Mouse (Mus musculus) G1E (cell line): Measurements from ENCODE around the gene Ncor1. TPM values are rescaled to one million over a fixed set of nuclear protein-coding genes. Genes with fewer than 3 reads are reported as not detected.
"Not testable (repeated sequence)": the region's sequence is repeated elsewhere in the genome, so short reads cannot be mapped to it uniquely, and the experiment has no call there.

Experiments used
- ATAC-seq: 2 replicates; pipeline ENCODE4 v1.8.0; 2016; ENCODE audit warnings: mild to moderate bottlenecking; ENCODE audit not compliant: insufficient number of reproducible peaks, poor library complexity, low FRiP score, severe bottlenecking; ENCODE audit errors: extremely low read depth
- DNase-seq: peaks from one replicate; pipeline ENCODE4 v3.0.0; 2012; ENCODE audit warnings: low spot score
- H3K27me3 ChIP-seq: 2 replicates; pipeline ENCODE4 v1.6.1; 2012; ENCODE audit warnings: mild to moderate bottlenecking, low read length, inconsistent platforms; ENCODE audit not compliant: insufficient read depth
- H3K36me3 ChIP-seq: replicated peaks from 2 replicates; pipeline ENCODE3; 2012; ENCODE audit warnings: mild to moderate bottlenecking, inconsistent platforms
- H3K4me1 ChIP-seq: 2 replicates; pipeline ENCODE4 v1.6.1; 2012; ENCODE audit warnings: low read depth, low read length, inconsistent platforms, mixed read lengths; ENCODE audit not compliant: insufficient read depth
- H3K4me3 ChIP-seq: 2 replicates; pipeline ENCODE4 v1.5.1; 2012; ENCODE audit warnings: low read depth, mild to moderate bottlenecking, inconsistent platforms, low read length, moderate library complexity, mixed read lengths
- H3K9me3 ChIP-seq: replicated peaks from 2 replicates; pipeline ENCODE4 v1.6.1; 2012; ENCODE audit warnings: inconsistent platforms
- CTCF ChIP-seq: IDR thresholded peaks from 2 replicates; pipeline ENCODE4 v1.5.1; 2012; ENCODE audit warnings: low read depth, low read length, inconsistent platforms, mixed read lengths
- GATA1 ChIP-seq: IDR thresholded peaks from 2 replicates; pipeline ENCODE4 v1.6.1; 2012; ENCODE audit warnings: borderline replicate concordance, low read length, inconsistent platforms, mixed read lengths
- GATA2 ChIP-seq: IDR thresholded peaks from 2 replicates; pipeline ENCODE4 v1.6.1; 2012; ENCODE audit warnings: low read depth, low read length, inconsistent platforms, borderline replicate concordance
- POLR2AphosphoS5 ChIP-seq: IDR thresholded peaks from 2 replicates; pipeline ENCODE4 v1.6.1; 2012; ENCODE audit warnings: low read depth, low read length, inconsistent platforms; ENCODE audit not compliant: insufficient replicate concordance
- TAL1 ChIP-seq: conservative IDR thresholded peaks from 2 replicates; pipeline ENCODE4 v1.6.1; 2012; ENCODE audit warnings: low read depth, low read length, inconsistent platforms, mixed read lengths
- polyA plus RNA-seq: library from polyadenylated mRNA; stranded (reverse); fragments of >175 nt; gene quantifications from 2 replicates; pipeline ENCODE4 v1.2.3, GENCODE M21; 2012
- total RNA-seq, 2 experiments: library from RNA; stranded (forward) in 1 of 2; stranded (reverse) in 1 of 2; fragments of 200-1000 nt in 1 of 2; fragments of >200 nt in 1 of 2; fragmentation: Nextera tagmentation in 1 of 2; gene quantifications; 2 replicates each; pipeline ENCODE4 v1.2.3; 2014 to 2017

The Ncor1 gene
- total and polyA plus RNA-seq, 3 experiments: 69.9 to 697 (median 214) TPM

GRCm38 (mm10) chr11:62396405-62396804, 61.9 kb downstream of the Ncor1 start:
- Histone ChIP-seq H3K4me1 (no peaks in the 10 kb centered on the region), H3K9me3 (no peaks in the 10 kb centered on the region), H3K36me3 (peaks cover 73% of the 10 kb centered on the region), H3K4me3 (no peak overlapping the region), H3K27me3 (no peaks in the 10 kb centered on the region)
- DNase-seq: no peak
- TF ChIP-seq GATA1: no peak
- TF ChIP-seq GATA2: no peak
- no peak for TF ChIP-seq CTCF
- TF ChIP-seq TAL1: no peak
- TF ChIP-seq POLR2AphosphoS5: no peak
- ATAC-seq: no peak

DNA sequence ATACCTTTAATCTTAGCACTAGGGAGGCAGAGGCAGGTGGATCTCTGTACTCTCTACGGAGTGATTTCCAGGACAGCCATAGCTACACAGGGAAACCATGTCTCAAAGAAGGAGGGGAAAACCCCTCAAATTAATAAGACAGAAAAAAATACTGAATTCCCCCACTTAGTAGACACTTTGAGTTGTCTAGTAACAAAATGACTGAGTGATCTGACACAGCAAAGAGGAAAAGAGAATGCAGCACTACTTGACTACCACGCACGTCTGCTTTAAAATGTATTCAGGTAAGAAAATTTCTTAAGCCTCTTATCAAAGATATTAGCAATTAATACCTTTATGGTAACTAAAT, 70.0 kb downstream of the Ncor1 start:
- no peaks in the 10 kb centered on the region for H3K9me3 ChIP-seq
- H3K4me1 ChIP-seq: no peaks in the 10 kb centered on the region
- H3K27me3 ChIP-seq: no peaks in the 10 kb centered on the region
- ATAC-seq (no peak), DNase-seq (no peak)
- no peak for TF ChIP-seq CTCF
- no peak for TF ChIP-seq POLR2AphosphoS5
- TF ChIP-seq GATA1: no peak
- peaks cover 75% of the 10 kb centered on the region for H3K36me3 ChIP-seq
- no peak overlapping the region for H3K4me3 ChIP-seq

DNA sequence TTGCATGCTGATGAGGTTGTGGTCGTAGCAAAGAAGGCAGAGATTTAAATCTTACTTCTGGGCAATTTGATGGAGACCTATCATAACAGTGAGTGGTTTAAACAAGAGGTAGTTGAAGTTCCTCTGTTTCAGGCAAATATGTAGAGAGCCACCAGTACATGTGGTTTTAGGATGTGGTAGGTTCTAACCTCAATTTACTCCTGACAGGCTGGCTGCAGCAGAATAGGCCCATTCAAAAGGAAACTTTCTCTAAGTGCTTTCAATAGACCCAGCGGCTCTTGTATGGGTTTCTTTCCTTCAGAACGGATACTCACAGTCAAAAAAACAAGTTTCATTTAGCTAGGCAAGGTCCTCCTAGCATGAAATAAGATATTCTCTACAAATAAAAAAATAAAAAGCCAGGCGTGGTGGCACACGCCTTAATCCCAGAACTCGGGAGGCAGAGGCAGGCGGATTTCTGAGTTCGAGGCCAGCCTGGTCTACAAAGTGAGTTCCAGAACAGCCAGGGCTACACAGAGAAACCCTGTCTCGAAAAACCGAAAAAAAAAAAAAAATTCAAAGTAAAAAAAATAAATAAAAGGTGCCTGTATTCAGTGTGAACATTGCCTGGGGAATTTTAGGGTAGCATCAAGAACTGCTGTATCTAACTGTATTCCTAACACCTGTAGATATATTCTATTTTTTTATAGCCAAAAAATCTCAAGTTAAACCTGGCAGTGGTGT, 70.6 kb downstream of the Ncor1 start:
- DNase-seq (no peak), ATAC-seq (no peak)
- no peak overlapping the region for H3K4me3 ChIP-seq
- H3K4me1 ChIP-seq: no peaks in the 10 kb centered on the region
- H3K27me3 ChIP-seq: no peaks in the 10 kb centered on the region
- H3K9me3 ChIP-seq: no peaks in the 10 kb centered on the region
- H3K36me3 ChIP-seq: peaks cover 76% of the 10 kb centered on the region
- no peak for TF ChIP-seq POLR2AphosphoS5
- no peak for TF ChIP-seq TAL1
- no peak for TF ChIP-seq GATA1
- no peak for TF ChIP-seq GATA2
- no peak for TF ChIP-seq CTCF

GRCm38 (mm10) chr11:62377202-62377851, 81.0 kb downstream of the Ncor1 start:
- H3K4me3 ChIP-seq, H3K9me3 ChIP-seq, ATAC-seq, DNase-seq, H3K27me3 ChIP-seq, H3K4me1 ChIP-seq: not testable (repeated sequence)
- peaks cover 71% of the 10 kb centered on the region for H3K36me3 ChIP-seq

GRCm38 (mm10) chr11:62371776-62372175, 86.6 kb downstream of the Ncor1 start:
- Histone ChIP-seq H3K4me3 (no peak overlapping the region), H3K27me3 (no peaks in the 10 kb centered on the region), H3K36me3 (peaks cover 75% of the 10 kb centered on the region), H3K4me1 (peaks cover 15% of the 10 kb centered on the region), H3K9me3 (no peaks in the 10 kb centered on the region)
- no peak for ATAC-seq
- no peak for TF ChIP-seq GATA2
- TF ChIP-seq CTCF: no peak
- no peak for TF ChIP-seq TAL1
- no peak for TF ChIP-seq GATA1
- TF ChIP-seq POLR2AphosphoS5: no peak
- DNase-seq: no peak

- Histone ChIP-seq H3K4me1 (peaks cover 16% of the 10 kb centered on the region), H3K9me3 (no peaks in the 10 kb centered on the region), H3K36me3 (peaks cover 81% of the 10 kb centered on the region), H3K27me3 (no peaks in the 10 kb centered on the region), H3K4me3 (no peak overlapping the region)
- DNase-seq (no peak), ATAC-seq (no peak)
- TF ChIP-seq GATA2 (no peak), CTCF (no peak), TAL1 (no peak)
These were observed 88.4 kb downstream of the Ncor1 start for GRCm38 (mm10) chr11:62369924-62370323.
